Mouse (Mus musculus): ENCODE measurements at regions not wholly inside any gene's neighbourhood (a gene's known extent, or its start where the extent isn't known, plus 50 kb on each side); places are given as distances from the start of the nearest gene placed in this dataset.
A peak's percentile ranks its signal among the peaks of the same experiment; 100 is the strongest.

GRCm38 (mm10) chr1:128826419-128826818, 234.3 kb upstream of the Cxcr4 start:
- Histone ChIP-seq H3K27ac (ENCODE audit: insufficient read depth, low read depth) (no peak overlapping the region), H3K79me2 (replicated peaks; ENCODE audit: control insufficient read depth, extremely low read depth, insufficient read depth, poor library complexity, severe bottlenecking) (no peaks in the 10 kb centered on the region), H3K4me2 (ENCODE audit: insufficient read depth, low read depth, poor library complexity, severe bottlenecking) (no peak overlapping the region), H3K4me1 (ENCODE audit: control insufficient read depth in 1 of 2, insufficient read depth in 2 of 2) (peaks cover 0 to 12% of the 10 kb centered on the region in 2 experiments; a peak in 3 of 4 replicates), H3K27me3 (replicated peaks) (no peaks in the 10 kb centered on the region), H3K36me3 (replicated peaks in 1 of 2; ENCODE audit: control insufficient read depth in 1 of 2, insufficient read depth in 1 of 2, low read length in 1 of 2) (no peaks in the 10 kb centered on the region), H3K9me3 (replicated peaks; ENCODE audit: low read length) (no peaks in the 10 kb centered on the region), H3K9ac (ENCODE audit: insufficient read depth, low read depth) (no peak overlapping the region), H3K4me3 (replicated peaks in 1 of 3; ENCODE audit: low read depth in 2 of 3, low read length in 2 of 3, poor library complexity in 1 of 3) (no peak overlapping the region)
- dilution Hi-C loops (cut with MboI; ENCODE audit: extremely low pct_ligation_motif_present, extremely low pct_unique_long_range_greater_than_20kb, low sequenced_read_pairs) (no loop called here), in situ Hi-C loops (cut with MboI; ENCODE audit: low pct_ligation_motif_present, low pct_unique_long_range_greater_than_20kb, low sequenced_read_pairs) (loop anchor here (5.0 kb wide), 1 partner anchor 459 kb away; no protein-coding TSS in a partner anchor)
- TF ChIP-seq JUND (conservative IDR thresholded peaks at IDR 0.05; ENCODE audit: low read depth, low read length), result no peak
- TF ChIP-seq JUN (IDR thresholded peaks at IDR 0.05; ENCODE audit: insufficient read depth, low read depth, low read length), result no peak
- no peak for TF ChIP-seq ZMIZ1 (IDR thresholded peaks at IDR 0.05; ENCODE audit: low read depth, low read length)
- TF ChIP-seq HCFC1 (IDR thresholded peaks at IDR 0.05; ENCODE audit: low read depth, low read length), result no peak
- no peak for TF ChIP-seq TCF12 (IDR thresholded peaks at IDR 0.05; ENCODE audit: low read depth, low read length)
- no peak for TF ChIP-seq ZC3H11A (IDR thresholded peaks at IDR 0.05; ENCODE audit: low read depth, low read length)
- no peak for TF ChIP-seq NRF1 (IDR thresholded peaks at IDR 0.05; ENCODE audit: low read depth, low read length)
- no peak for TF ChIP-seq POLR2A (IDR thresholded peaks at IDR 0.05; ENCODE audit: low read depth, low read length)
- no peak for DNase-seq (ENCODE audit: extremely low read depth)

- H3K9me3 ChIP-seq (replicated peaks; ENCODE audit: low read length), result peaks cover 9% of the 10 kb centered on the region
- TF ChIP-seq ZNF384 (IDR thresholded peaks at IDR 0.05; ENCODE audit: low read depth, low read length), result no peak
- no peak for TF ChIP-seq USF1 (IDR thresholded peaks at IDR 0.05; ENCODE audit: low read depth, low read length)
- TF ChIP-seq MEF2A (IDR thresholded peaks at IDR 0.05; ENCODE audit: borderline replicate concordance, low read depth, low read length), result 0 out of 2 replicates have a peak, but pooled peaks have one; percentile 21
- TF ChIP-seq BHLHE40 (IDR thresholded peaks at IDR 0.05; ENCODE audit: low read depth, low read length), result 0 out of 2 replicates have a peak, but pooled peaks have one; percentile 20
- TF ChIP-seq RCOR1 (conservative IDR thresholded peaks at IDR 0.05; ENCODE audit: low read depth, low read length), result no peak
- no peak for TF ChIP-seq ZC3H11A (IDR thresholded peaks at IDR 0.05; ENCODE audit: low read depth, low read length)
- TF ChIP-seq IRF4 (IDR thresholded peaks at IDR 0.05; ENCODE audit: low read depth, low read length), result peak; percentile 76
- TF ChIP-seq JUND (conservative IDR thresholded peaks at IDR 0.05; ENCODE audit: low read depth, low read length), result no peak
- no peak for TF ChIP-seq ELF1 (IDR thresholded peaks at IDR 0.05; ENCODE audit: low read depth, low read length)
- peak; percentile 50 for TF ChIP-seq EP300 (IDR thresholded peaks at IDR 0.05; ENCODE audit: low read length)
- no peak; the same call in 1 of the 2 replicates for TF ChIP-seq TCF12 (IDR thresholded peaks at IDR 0.05; ENCODE audit: low read depth, low read length)
- no peak for TF ChIP-seq NELFE (IDR thresholded peaks at IDR 0.05; ENCODE audit: low read depth, low read length)
- no peak for TF ChIP-seq KAT2A (IDR thresholded peaks at IDR 0.05; ENCODE audit: insufficient replicate concordance, low read length)
- no peak for TF ChIP-seq MXI1 (IDR thresholded peaks at IDR 0.05; ENCODE audit: low read depth, low read length)
- no peak for TF ChIP-seq USF2 (conservative IDR thresholded peaks at IDR 0.05; ENCODE audit: low read depth, low read length)
- TF ChIP-seq CHD1 (IDR thresholded peaks at IDR 0.05; ENCODE audit: low read depth, low read length), result no peak
- TF ChIP-seq SMC3 (IDR thresholded peaks at IDR 0.05; ENCODE audit: low read depth, low read length), result no peak
- no peak for TF ChIP-seq JUN (IDR thresholded peaks at IDR 0.05; ENCODE audit: insufficient read depth, low read depth, low read length)
- TF ChIP-seq POLR2AphosphoS2 (IDR thresholded peaks at IDR 0.05; ENCODE audit: low read depth, low read length), result no peak
- TF ChIP-seq ZKSCAN1 (IDR thresholded peaks at IDR 0.05; ENCODE audit: borderline replicate concordance, low read depth, low read length), result no peak
- TF ChIP-seq POLR2A (IDR thresholded peaks at IDR 0.05; ENCODE audit: low read depth, low read length), result no peak
- in situ Hi-C loops (cut with MboI; ENCODE audit: low pct_ligation_motif_present, low pct_unique_long_range_greater_than_20kb, low sequenced_read_pairs), result loop anchor here (5.0 kb wide), 2 partner anchors 233 to 458 kb away; partner anchors contain the start of gene Cxcr4
Observed at GRCm38 (mm10) chr1:128824916-128825683, 233.0 kb upstream of the Cxcr4 start.

More at GRCm38 (mm10) chr1:128824916-128825683, 233.0 kb upstream of the Cxcr4 start:
- no peak overlapping the region for H3K4me2 ChIP-seq (ENCODE audit: insufficient read depth, low read depth, poor library complexity, severe bottlenecking)
- no peak for DNase-seq (ENCODE audit: extremely low read depth)
- no peaks in the 10 kb centered on the region for H3K27me3 ChIP-seq (replicated peaks)
- no peak overlapping the region for H3K4me3 ChIP-seq (replicated peaks in 1 of 3; ENCODE audit: low read depth in 2 of 3, low read length in 2 of 3, poor library complexity in 1 of 3)
- no peaks in the 10 kb centered on the region for H3K36me3 ChIP-seq (replicated peaks in 1 of 2; ENCODE audit: control insufficient read depth in 1 of 2, insufficient read depth in 1 of 2, low read length in 1 of 2)
- no peak overlapping the region for H3K27ac ChIP-seq (ENCODE audit: insufficient read depth, low read depth)
- peaks cover 0 to 12% of the 10 kb centered on the region in 2 experiments; a peak in 3 of 4 replicates for H3K4me1 ChIP-seq (ENCODE audit: control insufficient read depth in 1 of 2, insufficient read depth in 2 of 2)
- no peak overlapping the region for H3K9ac ChIP-seq (ENCODE audit: insufficient read depth, low read depth)
- H3K79me2 ChIP-seq (replicated peaks; ENCODE audit: control insufficient read depth, extremely low read depth, insufficient read depth, poor library complexity, severe bottlenecking), result no peaks in the 10 kb centered on the region
- dilution Hi-C loops (cut with MboI; ENCODE audit: extremely low pct_ligation_motif_present, extremely low pct_unique_long_range_greater_than_20kb, low sequenced_read_pairs), result no loop called here

Measured in CH12.LX (cell line).